Mouse (Mus musculus) brain, embryonic 14.5 days (tissue): ENCODE measurements at regions not wholly inside any gene's neighbourhood (a gene's known extent, or its start where the extent isn't known, plus 50 kb on each side); places are given as distances from the start of the nearest gene placed in this dataset.

Experiments used
- DNase-seq: peaks from one replicate; pipeline ENCODE4 v3.0.0-alpha.2; 2011; ENCODE audit warnings: low read depth
- CTCF ChIP-seq: fragments of 200-500 bp; IDR thresholded peaks from 2 replicates; pipeline ENCODE4 v1.5.1; 2012; ENCODE audit warnings: inconsistent platforms, mild to moderate bottlenecking, moderate library complexity, borderline replicate concordance; ENCODE audit not compliant: insufficient read depth, insufficient read length; ENCODE audit errors: extremely low read depth
- POLR2A ChIP-seq: fragments of 200-500 bp; IDR thresholded peaks from 2 replicates; pipeline ENCODE4 v1.6.1; 2012; ENCODE audit warnings: mild to moderate bottlenecking, inconsistent platforms, borderline replicate concordance; ENCODE audit not compliant: poor library complexity, insufficient read depth, insufficient read length, severe bottlenecking; ENCODE audit errors: extremely low read depth

DNA sequence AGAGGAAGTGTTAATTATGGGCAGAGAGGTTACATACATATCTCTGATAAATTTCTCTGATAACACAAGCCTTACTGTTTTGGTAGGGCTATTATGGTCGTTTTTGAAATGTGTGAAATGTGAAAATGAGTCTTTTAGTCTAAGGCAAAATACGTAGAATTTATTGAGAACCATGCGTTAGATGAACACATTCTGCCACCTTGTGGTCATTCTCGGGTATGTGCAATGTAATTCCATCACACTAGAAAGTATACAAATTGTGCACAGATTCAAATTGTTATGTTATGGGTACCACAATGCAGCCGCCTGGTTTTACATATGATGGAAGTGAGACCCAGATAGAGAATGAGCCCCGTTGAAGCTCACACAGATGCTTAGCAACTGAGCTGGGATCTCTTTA lies 138.7 kb downstream of the Cdr1 start:
- peak; percentile 68 for DNase-seq
- TF ChIP-seq CTCF: no peak
- no peak for TF ChIP-seq POLR2A

- TF ChIP-seq POLR2A (no peak), CTCF (peak; percentile 29; the same call in 1 of the 2 replicates)
- peak; percentile 41 for DNase-seq
Observed at GRCm38 (mm10) chrX:61043147-61043546, 142.2 kb downstream of the Cdr1 start.
